Mouse (Mus musculus) limb, embryonic 11.5 days (tissue): Measurements from ENCODE around the gene Mybphl. TPM values are rescaled to one million over a fixed set of nuclear protein-coding genes. Genes with fewer than 3 reads are reported as not detected.
A peak's percentile ranks its signal among the peaks of the same experiment; 100 is the strongest.

Experiments used
- ATAC-seq: fragments of 200-750 bp; cut with Nextera tagmentation; 2 replicates; pipeline ENCODE4 v1.8.0; 2017; ENCODE audit warnings: low read depth; ENCODE audit not compliant: insufficient number of reproducible peaks, low FRiP score, low TSS enrichment
- DNase-seq: peaks from one replicate; pipeline ENCODE4 v3.0.0-alpha.2; 2015; ENCODE audit warnings: low spot score
- H3K27ac ChIP-seq: fragments of 300-500 bp; sonication (generic); replicated peaks from 2 replicates; pipeline ENCODE4 v1.5.1; 2014; ENCODE audit warnings: low read depth, mild to moderate bottlenecking, low read length
- H3K27me3 ChIP-seq: fragments of 300-500 bp; sonication (generic); 2 replicates; pipeline ENCODE4 v1.6.1; 2014; ENCODE audit warnings: mild to moderate bottlenecking, low read length, mixed read lengths; ENCODE audit not compliant: control insufficient read depth, insufficient read depth
- H3K36me3 ChIP-seq: fragments of 300-500 bp; sonication (generic); 2 replicates; pipeline ENCODE4 v1.6.1; 2014; ENCODE audit warnings: mild to moderate bottlenecking, low read length, moderate library complexity, mixed read lengths; ENCODE audit not compliant: control insufficient read depth, insufficient read depth
- H3K4me1 ChIP-seq: fragments of 300-500 bp; sonication (generic); 2 replicates; pipeline ENCODE4 v1.6.1; 2014; ENCODE audit warnings: low read length, mixed read lengths; ENCODE audit not compliant: control insufficient read depth, insufficient read depth
- H3K4me2 ChIP-seq: fragments of 300-500 bp; sonication (generic); 2 replicates; pipeline ENCODE4 v1.6.1; 2014; ENCODE audit warnings: low read depth, mild to moderate bottlenecking, moderate library complexity; ENCODE audit not compliant: severe bottlenecking
- H3K4me3 ChIP-seq: fragments of 300-500 bp; sonication (generic); 2 replicates; pipeline ENCODE4 v1.5.1; 2014; ENCODE audit warnings: low read depth, low read length
- H3K9ac ChIP-seq: fragments of 300-500 bp; sonication (generic); 2 replicates; pipeline ENCODE4 v1.6.1; 2014; ENCODE audit warnings: mild to moderate bottlenecking, low read length
- H3K9me3 ChIP-seq: fragments of 300-500 bp; sonication (generic); 2 replicates; pipeline ENCODE4 v1.6.1; 2016; ENCODE audit warnings: low read length; ENCODE audit not compliant: control insufficient read depth
- whole genome bisulfite sequencing: fragments of 180-500 bp; shearing (Covaris S2); extraction: QIAGEN DNeasy Blood & Tissue Kit; methylation state at CpG from one replicate; pipeline ENCODE4 v1.1.7; 2014; 5-methylcytosine and 5-hydroxymethylcytosine counted together
- polyA plus RNA-seq: library from polyadenylated mRNA; unstranded; fragments of >200 nt; fragmentation: Nextera tagmentation; extraction: Ambion mirVana; gene quantifications from 2 replicates; pipeline ENCODE4 v1.2.1, GENCODE M21; 2014

Gene Mybphl
- polyA plus RNA-seq = not detected in 2 replicates

DNA sequence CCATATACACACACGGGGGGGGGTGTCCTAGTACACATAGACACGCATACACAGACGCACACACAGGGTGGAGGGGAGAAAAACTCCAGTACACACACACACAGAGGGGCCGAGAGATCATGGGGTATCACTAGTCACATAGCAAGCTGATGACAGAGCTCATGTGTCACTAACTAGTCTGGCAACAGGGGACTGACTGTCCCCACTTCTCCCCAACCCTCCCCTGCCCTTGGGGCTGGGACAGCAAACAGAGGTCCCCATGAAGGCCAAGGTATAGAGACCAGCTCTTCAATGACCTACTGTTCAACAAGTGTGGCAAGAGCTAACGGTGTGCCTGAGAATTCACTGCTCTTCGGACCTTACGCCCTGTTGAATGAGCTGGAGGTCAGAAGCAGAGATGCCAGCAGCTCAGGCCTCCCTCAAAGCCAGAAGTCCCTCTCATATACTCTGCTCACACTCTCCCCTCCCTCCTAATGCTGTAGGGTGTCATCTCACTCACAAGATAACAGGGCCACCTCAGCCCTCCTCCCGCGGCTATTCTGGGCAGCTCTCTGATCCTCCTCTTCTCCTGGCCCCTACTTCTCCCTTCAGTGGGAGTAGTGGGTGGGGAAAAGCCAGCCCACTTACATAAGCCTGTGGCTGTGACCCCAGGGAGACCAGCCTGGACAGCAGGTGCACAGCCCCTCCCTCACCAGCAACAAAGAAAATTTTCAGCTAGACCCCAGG, at the start of gene Mybphl:
TSS of gene Mybphl (plus strand) at position 642 of the 726 bp plus-strand sequence.
- Histone ChIP-seq H3K9ac (no peak within 1 kb of the TSS), H3K36me3 (no peaks in the 10 kb centered on the region), H3K4me3 (no peak within 1 kb of the TSS), H3K4me1 (peaks cover 9% of the 10 kb centered on the region), H3K9me3 (no peaks in the 10 kb centered on the region), H3K27ac (no peak within 1 kb of the TSS), H3K27me3 (no peaks in the 10 kb centered on the region), H3K4me2 (no peak within 1 kb of the TSS)
- ATAC-seq (no peak), DNase-seq (no peak)
- WGBS = 69% methylated on average over 9 of the region's 9 CpGs

DNA sequence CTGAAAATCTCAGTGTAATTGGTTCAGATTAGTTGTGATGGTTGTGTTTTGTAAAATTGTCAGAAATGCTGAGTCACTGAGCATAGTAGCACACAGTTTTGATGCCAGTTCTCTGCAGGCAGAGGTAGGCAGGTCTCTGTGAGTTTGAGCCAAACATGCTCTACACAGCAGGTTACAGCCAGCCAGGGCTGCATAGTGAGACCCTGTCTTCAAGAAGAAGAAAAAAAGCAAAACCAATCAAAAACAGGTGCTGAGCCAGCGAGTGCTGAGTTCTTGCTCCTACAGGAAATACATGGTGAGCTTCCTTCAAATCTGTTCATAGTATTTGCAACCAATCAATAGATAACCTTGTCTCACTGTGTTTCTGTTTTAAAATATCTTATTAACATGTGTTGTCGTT, 46.2 kb upstream of the Mybphl start:
- H3K27ac ChIP-seq = no peak overlapping the region
- WGBS = 37% methylated on average over 2 of the region's 2 CpGs
- H3K4me2 ChIP-seq = no peak overlapping the region
- DNase-seq (peak; percentile 47), ATAC-seq (no peak)
- peaks cover 13% of the 10 kb centered on the region for H3K4me1 ChIP-seq
- no peaks in the 10 kb centered on the region for H3K36me3 ChIP-seq
- no peak overlapping the region for H3K9ac ChIP-seq
- no peaks in the 10 kb centered on the region for H3K9me3 ChIP-seq
- no peaks in the 10 kb centered on the region for H3K27me3 ChIP-seq
- no peak overlapping the region for H3K4me3 ChIP-seq

DNA sequence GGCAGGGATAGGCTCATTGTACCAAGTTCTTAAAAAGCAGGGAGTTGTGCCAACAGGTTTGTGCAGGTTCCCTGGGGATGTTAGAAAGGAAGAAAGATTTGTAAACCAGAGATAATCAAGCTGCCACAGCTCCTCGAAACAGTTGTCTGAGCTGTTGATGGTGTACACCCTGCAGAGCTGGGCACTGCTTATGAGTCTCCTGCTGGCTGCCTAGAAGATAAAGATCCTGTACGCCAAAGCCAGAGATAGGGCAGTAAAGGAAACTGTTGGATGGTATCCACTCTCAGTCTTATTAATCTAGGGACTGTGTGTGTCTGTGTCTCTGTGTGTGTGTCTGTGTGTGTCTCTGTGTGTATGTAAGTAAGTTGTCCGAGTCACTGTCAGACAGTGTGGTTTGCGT, 43.0 kb upstream of the Mybphl start:
- Histone ChIP-seq H3K36me3 (no peaks in the 10 kb centered on the region), H3K9ac (no peak overlapping the region), H3K9me3 (no peaks in the 10 kb centered on the region), H3K27me3 (no peaks in the 10 kb centered on the region), H3K4me2 (no peak overlapping the region), H3K4me3 (no peak overlapping the region), H3K27ac (no peak overlapping the region), H3K4me1 (peaks cover 13% of the 10 kb centered on the region)
- DNase-seq = no peak
- no peak for ATAC-seq
- 84% methylated on average over 4 of the region's 4 CpGs for WGBS

DNA sequence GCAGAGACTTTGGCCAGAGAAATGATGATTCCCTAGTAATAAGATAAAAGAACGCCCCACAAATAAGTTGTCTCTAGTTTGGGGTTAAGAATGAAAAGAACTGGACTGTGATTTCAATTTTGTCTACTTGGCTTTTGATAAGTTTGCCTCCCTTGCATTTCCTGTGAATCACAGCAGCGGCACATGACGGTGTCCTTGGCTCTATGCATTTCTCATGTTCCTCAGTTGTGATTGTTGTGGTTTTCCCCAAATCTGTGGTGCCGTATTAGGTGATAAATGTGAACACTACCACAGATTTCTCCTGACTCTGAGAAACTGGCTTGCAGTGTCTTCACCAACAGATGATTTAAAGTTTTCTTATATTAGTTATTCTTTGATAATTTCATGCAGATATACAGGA, 42.6 kb upstream of the Mybphl start:
- Histone ChIP-seq H3K4me3 (no peak overlapping the region), H3K27ac (no peak overlapping the region), H3K9ac (no peak overlapping the region), H3K4me2 (no peak overlapping the region), H3K27me3 (no peaks in the 10 kb centered on the region), H3K4me1 (peaks cover 13% of the 10 kb centered on the region), H3K9me3 (no peaks in the 10 kb centered on the region), H3K36me3 (no peaks in the 10 kb centered on the region)
- ATAC-seq (no peak), DNase-seq (no peak)
- 87% methylated on average over 4 of the region's 4 CpGs for WGBS

DNA sequence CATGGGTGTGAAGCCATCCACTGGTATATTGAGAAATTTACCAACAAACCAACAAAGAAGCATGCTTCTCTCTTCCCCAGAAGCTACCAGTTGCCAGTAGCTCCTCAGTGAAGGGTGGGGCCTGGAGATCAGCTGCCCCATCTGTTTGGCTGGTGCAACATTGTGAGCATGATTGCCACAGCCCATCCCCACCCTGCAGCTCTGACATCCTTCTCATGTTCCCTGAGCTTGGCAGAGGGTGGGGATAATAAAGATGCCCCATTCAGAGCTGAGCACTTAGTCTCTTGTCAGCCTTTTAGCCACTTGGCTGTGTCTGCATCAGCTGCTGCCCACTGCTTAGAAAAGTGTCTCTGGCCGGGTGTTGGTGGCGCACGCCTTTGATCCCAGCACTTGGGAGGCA, 41.7 kb upstream of the Mybphl start:
- Histone ChIP-seq H3K4me2 (no peak overlapping the region), H3K9ac (no peak overlapping the region), H3K4me3 (no peak overlapping the region), H3K4me1 (peaks cover 13% of the 10 kb centered on the region), H3K27ac (no peak overlapping the region), H3K27me3 (no peaks in the 10 kb centered on the region), H3K9me3 (no peaks in the 10 kb centered on the region), H3K36me3 (no peaks in the 10 kb centered on the region)
- DNase-seq (no peak), ATAC-seq (no peak)
- 85% methylated on average over 3 of the region's 3 CpGs for WGBS

DNA sequence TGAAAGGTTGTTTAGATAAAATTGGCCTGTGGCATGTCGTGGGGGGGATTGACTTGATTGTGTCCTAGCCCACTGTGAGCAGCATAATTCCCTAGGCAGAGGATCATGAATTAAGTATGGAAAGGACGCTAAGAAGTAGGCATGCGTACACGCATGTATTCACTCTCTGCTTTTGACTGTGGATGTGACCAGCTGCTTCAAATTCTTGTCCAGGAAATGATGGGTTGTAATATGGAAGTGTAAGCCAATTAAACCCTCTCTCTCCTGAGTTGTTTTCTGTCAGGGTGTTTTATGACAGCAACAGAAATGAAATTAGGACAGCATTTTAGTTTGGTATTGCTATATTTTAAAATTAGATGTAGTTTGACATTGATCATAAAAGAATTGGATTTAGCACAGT, 39.9 kb upstream of the Mybphl start:
- no peak overlapping the region for H3K9ac ChIP-seq
- no peak overlapping the region for H3K27ac ChIP-seq
- peaks cover 2% of the 10 kb centered on the region for H3K4me1 ChIP-seq
- WGBS = 81% methylated on average over 4 of the region's 4 CpGs
- DNase-seq = no peak
- no peaks in the 10 kb centered on the region for H3K9me3 ChIP-seq
- H3K27me3 ChIP-seq = no peaks in the 10 kb centered on the region
- no peak overlapping the region for H3K4me2 ChIP-seq
- no peak for ATAC-seq
- H3K4me3 ChIP-seq = no peak overlapping the region
- H3K36me3 ChIP-seq = no peaks in the 10 kb centered on the region

GRCm38 (mm10) chr3:108325521-108325920, 39.2 kb upstream of the Mybphl start:
- WGBS = 92% methylated on average over 9 of the region's 9 CpGs
- no peaks in the 10 kb centered on the region for H3K9me3 ChIP-seq

DNA sequence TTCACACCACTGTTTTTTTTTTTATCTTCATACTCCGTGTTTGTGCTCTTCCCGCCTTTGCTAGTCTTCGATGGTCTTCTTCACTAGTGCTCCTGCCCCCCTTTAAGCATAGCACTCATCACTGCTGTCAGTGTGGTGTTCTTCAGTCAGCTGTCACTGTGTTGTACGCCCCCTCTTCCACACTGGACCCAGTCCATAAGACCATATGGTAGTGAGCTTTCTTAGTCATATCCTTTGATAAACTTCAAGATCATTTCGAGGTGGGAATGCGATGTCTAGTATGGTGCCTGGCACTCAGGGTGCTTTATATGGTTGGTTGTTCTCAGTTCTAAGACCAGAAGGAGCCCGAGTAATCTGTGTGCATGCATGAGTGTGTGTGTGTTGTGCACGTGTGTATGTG, 37.4 kb upstream of the Mybphl start:
- DNase-seq = no peak
- H3K4me1 ChIP-seq = no peaks in the 10 kb centered on the region
- no peaks in the 10 kb centered on the region for H3K27me3 ChIP-seq
- no peaks in the 10 kb centered on the region for H3K36me3 ChIP-seq
- WGBS = 89% methylated on average over 8 of the region's 8 CpGs
- no peak for ATAC-seq
- no peak overlapping the region for H3K4me2 ChIP-seq
- H3K4me3 ChIP-seq = no peak overlapping the region
- H3K27ac ChIP-seq = no peak overlapping the region
- H3K9me3 ChIP-seq = no peaks in the 10 kb centered on the region
- H3K9ac ChIP-seq = no peak overlapping the region

More at GRCm38 (mm10) chr3:108325521-108325920, 39.2 kb upstream of the Mybphl start:
- Histone ChIP-seq H3K9ac (no peak overlapping the region), H3K4me3 (no peak overlapping the region), H3K4me2 (no peak overlapping the region), H3K4me1 (no peaks in the 10 kb centered on the region), H3K27me3 (no peaks in the 10 kb centered on the region), H3K36me3 (no peaks in the 10 kb centered on the region), H3K27ac (no peak overlapping the region)
- DNase-seq = no peak
- ATAC-seq = no peak

- H3K36me3 ChIP-seq = no peaks in the 10 kb centered on the region
- 71% methylated on average over 3 of the region's 3 CpGs for WGBS
- H3K9ac ChIP-seq = no peak overlapping the region
Observed at GRCm38 (mm10) chr3:108327916-108328315, 36.8 kb upstream of the Mybphl start.

More at GRCm38 (mm10) chr3:108327916-108328315, 36.8 kb upstream of the Mybphl start:
- Histone ChIP-seq H3K4me1 (no peaks in the 10 kb centered on the region), H3K4me2 (no peak overlapping the region), H3K27me3 (no peaks in the 10 kb centered on the region), H3K9me3 (no peaks in the 10 kb centered on the region), H3K4me3 (no peak overlapping the region), H3K27ac (no peak overlapping the region)
- DNase-seq = no peak
- ATAC-seq = no peak
